Comparison of ENCODE assay signal across 10 mouse cellular contexts in genomic region chr15:102287395-102287794, GRCm38 (mm10). TPM values are rescaled to one million over a fixed set of nuclear protein-coding genes. Genes with fewer than 3 reads are reported as not detected.
DNase-seq lines count a peak whose midpoint lies in the region; ATAC-seq and TF ChIP-seq lines count a peak whose summit lies in the region.
"Had no signal": no experiment of that assay in that cellular context is flagged by ENCODE, and none has a peak within 500 bp of the region (broad histone marks: within the 10 kb centered on the region; RNA-seq: fewer than 3 reads in every experiment).

No protein-coding gene starts in this region.

- POLR2A ChIA-PET in Patski (lab: Charles Lee), result no interaction called here

- no peaks in the 10 kb centered on the region for H3K27me3 ChIP-seq in Patski
- H3K27me3 ChIP-seq: heart, embryonic 15.5 days; neural tube, embryonic 12.5 days had no signal

- in situ Hi-C loops in Patski (cut with MboI; ENCODE audit: low pct_unique_long_range_greater_than_20kb), result no loop called here

- H3K4me3 ChIP-seq in layer of hippocampus, adult 2 months, result no peak overlapping the region
- H3K4me3 ChIP-seq: heart, embryonic 15.5 days; neural tube, embryonic 12.5 days had no signal

- H3K27ac ChIP-seq in layer of hippocampus, adult 2 months, result no peak overlapping the region
- H3K27ac ChIP-seq: heart, embryonic 15.5 days; neural tube, embryonic 12.5 days had no signal

- peak; percentile 88 for TF ChIP-seq CTCF in layer of hippocampus, adult 2 months (conservative IDR thresholded peaks at IDR 0.05)
- peak; percentile 74 for TF ChIP-seq CTCF in Patski (IDR thresholded peaks at IDR 0.05)

- no peak for ATAC-seq in Patski

- CTCF ChIA-PET in Patski (lab: Charles Lee), result no interaction called here

- peak; percentile 58 for DNase-seq in adrenal gland, postnatal 10 days
- DNase-seq in adrenal gland, adult 18-20 months (ENCODE audit: low spot score in 2 of 2), result no peak
- peak in 1 of 2 experiments; percentile 50 for DNase-seq in layer of hippocampus, adult 2 months (ENCODE audit: low spot score in 2 of 2)
- DNase-seq in layer of hippocampus, postnatal 14 days (ENCODE audit: low spot score in 2 of 2), result no peak
- DNase-seq in Patski (ENCODE audit: low read depth, low spot score), result no peak
- peak; percentile 59 for DNase-seq in heart, postnatal 4 days
- peak; percentile 67 for DNase-seq in retina, postnatal 1 day
- DNase-seq in frontal cortex, postnatal 25 days (ENCODE audit: low spot score in 2 of 2), result no peak

RNA-seq across cellular contexts. Expression of gene Mfsd5, which starts 8.1 kb away (rescaled TPM):
- total RNA-seq in adrenal gland, postnatal 10 days (2021), result 10 to 100 TPM; 29.0 to 29.4 TPM
- 10 to 100 TPM; 32.6 to 35.2 TPM for total RNA-seq in adrenal gland, adult 18-20 months (2021)
- 10 to 100 TPM; 34.2 to 40.9 TPM for total RNA-seq in layer of hippocampus, adult 2 months (2021)
- total RNA-seq in layer of hippocampus, postnatal 14 days (2021), result 10 to 100 TPM; 34.1 to 36.0 TPM
- 47.4 TPM for polyA plus RNA-seq in Patski (2021)
- 10 to 100 TPM; 21.1 to 22.7 TPM for total RNA-seq in heart, postnatal 4 days (2021)

RNA-seq across cellular contexts. Expression of gene Espl1, which starts 8.7 kb away (rescaled TPM):
- total RNA-seq in adrenal gland, postnatal 10 days (2021), result 10 to 100 TPM in 1 of 2 experiments, 1 to 10 TPM in 1; 8.8 to 11.9 TPM
- 1 to 10 TPM; 1.3 to 1.9 TPM for total RNA-seq in adrenal gland, adult 18-20 months (2021)
- total RNA-seq in layer of hippocampus, adult 2 months (2021), result 1 to 10 TPM; 1.7 to 2.1 TPM
- total RNA-seq in layer of hippocampus, postnatal 14 days (2021), result 1 to 10 TPM; 1.6 to 1.7 TPM
- polyA plus RNA-seq in Patski (2021), result 21.8 TPM
- 10 to 100 TPM; 23.2 to 28.2 TPM for total RNA-seq in heart, postnatal 4 days (2021)

RNA-seq across cellular contexts. Expression of gene Gm9918, which starts 17.0 kb away (rescaled TPM):
- total RNA-seq in adrenal gland, postnatal 10 days (2021), result not detected
- under 1 TPM in 1 of 2 experiments, not detected in 1; 0.13 TPM for total RNA-seq in adrenal gland, adult 18-20 months (2021)
- total RNA-seq in layer of hippocampus, adult 2 months (2021), result not detected
- not detected for total RNA-seq in layer of hippocampus, postnatal 14 days (2021)
- polyA plus RNA-seq in Patski (2021), result 0.03 TPM
- not detected for total RNA-seq in heart, postnatal 4 days (2021)
- polyA plus RNA-seq: heart, embryonic 15.5 days had no signal

RNA-seq across cellular contexts. Expression of gene Rarg, which starts 30.1 kb away (rescaled TPM):
- total RNA-seq in adrenal gland, postnatal 10 days (2021), result 10 to 100 TPM; 22.7 to 30.3 TPM
- total RNA-seq in adrenal gland, adult 18-20 months (2021), result 10 to 100 TPM; 21.7 to 27.2 TPM
- 10 to 100 TPM; 12.2 to 14.1 TPM for total RNA-seq in layer of hippocampus, adult 2 months (2021)
- 10 to 100 TPM in 1 of 2 experiments, 1 to 10 TPM in 1; 8.8 to 11.2 TPM for total RNA-seq in layer of hippocampus, postnatal 14 days (2021)
- polyA plus RNA-seq in Patski (2021), result 32.0 TPM
- total RNA-seq in heart, postnatal 4 days (2021), result 10 to 100 TPM; 12.9 to 16.6 TPM

RNA-seq across cellular contexts. Expression of gene Pfdn5, which starts 38.5 kb away (rescaled TPM):
- 100 to 1,000 TPM; 342 to 354 TPM for total RNA-seq in adrenal gland, postnatal 10 days (2021)
- total RNA-seq in adrenal gland, adult 18-20 months (2021), result 100 to 1,000 TPM; 443 to 458 TPM
- 100 to 1,000 TPM; 433 to 437 TPM for total RNA-seq in layer of hippocampus, adult 2 months (2021)
- 100 to 1,000 TPM; 317 to 334 TPM for total RNA-seq in layer of hippocampus, postnatal 14 days (2021)
- 642 TPM for polyA plus RNA-seq in Patski (2021)
- 100 to 1,000 TPM; 334 to 351 TPM for total RNA-seq in heart, postnatal 4 days (2021)

Comparison
In these comparisons a context has a peak if more than half of its experiments do, and no peak if none do; other contexts are left out.
1. DNase-seq: peak in adrenal gland, postnatal 10 days (single experiment), heart, postnatal 4 days (single experiment) and retina, postnatal 1 day (single experiment); none in adrenal gland, adult 18-20 months (0 of 2), layer of hippocampus, postnatal 14 days (0 of 2), Patski (single experiment) and frontal cortex, postnatal 25 days (0 of 2).